Mouse (Mus musculus) lung, embryonic 16.5 days (tissue): ENCODE data around the gene Golga1. TPM values are rescaled to one million over a fixed set of nuclear protein-coding genes. Genes with fewer than 3 reads are reported as not detected.

ENCODE experiments used
- ATAC-seq: fragments of 200-750 bp; cut with Nextera tagmentation; 2 replicates; pipeline ENCODE4 v1.8.0; 2017; ENCODE audit warnings: low read depth, mild to moderate bottlenecking, moderate library complexity
- H3K27ac ChIP-seq: fragments of 300-500 bp; sonication (generic); 2 replicates; pipeline ENCODE4 v1.5.1; 2014; ENCODE audit warnings: mild to moderate bottlenecking, control low read depth, low read length
- H3K27me3 ChIP-seq: fragments of 300-500 bp; sonication (generic); 2 replicates; pipeline ENCODE4 v1.6.1; 2014; ENCODE audit warnings: low read depth, low read length, mixed read lengths; ENCODE audit not compliant: control insufficient read depth, insufficient read depth
- H3K36me3 ChIP-seq: fragments of 300-500 bp; sonication (generic); 2 replicates; pipeline ENCODE4 v1.6.1; 2014; ENCODE audit warnings: low read length; ENCODE audit not compliant: control insufficient read depth, insufficient read depth
- H3K4me1 ChIP-seq: fragments of 300-500 bp; sonication (generic); replicated peaks from 2 replicates; pipeline ENCODE4 v1.6.1; 2014; ENCODE audit warnings: low read length, mixed read lengths; ENCODE audit not compliant: control insufficient read depth, insufficient read depth
- H3K4me2 ChIP-seq: fragments of 300-500 bp; sonication (generic); 2 replicates; pipeline ENCODE4 v1.6.1; 2014; ENCODE audit warnings: low read depth, low read length, control low read depth
- H3K4me3 ChIP-seq: fragments of 300-500 bp; sonication (generic); 2 replicates; pipeline ENCODE4 v1.5.1; 2014; ENCODE audit warnings: mild to moderate bottlenecking, low read length, control low read depth
- H3K9ac ChIP-seq: fragments of 300-500 bp; sonication (generic); 2 replicates; pipeline ENCODE4 v1.6.1; 2014; ENCODE audit warnings: low read length, control low read depth
- H3K9me3 ChIP-seq: fragments of 300-500 bp; sonication (generic); 2 replicates; pipeline ENCODE4 v1.6.1; 2016; ENCODE audit warnings: low read length; ENCODE audit not compliant: control insufficient read depth
- WGBS: fragments of 180-500 bp; shearing (Covaris S2); extraction: QIAGEN DNeasy Blood & Tissue Kit; methylation state at CpG from one replicate; pipeline ENCODE4 v1.1.7; 2014; 5-methylcytosine and 5-hydroxymethylcytosine counted together
- polyA plus RNA-seq: library from polyadenylated mRNA; unstranded; fragments of >200 nt; fragmentation: Nextera tagmentation; extraction: Ambion mirVana; gene quantifications from 2 replicates; pipeline ENCODE4 v1.2.1, GENCODE M21; 2015

The Golga1 gene
- polyA plus RNA-seq, 1 experiment from 2014 or later, result 27.1 TPM

DNA sequence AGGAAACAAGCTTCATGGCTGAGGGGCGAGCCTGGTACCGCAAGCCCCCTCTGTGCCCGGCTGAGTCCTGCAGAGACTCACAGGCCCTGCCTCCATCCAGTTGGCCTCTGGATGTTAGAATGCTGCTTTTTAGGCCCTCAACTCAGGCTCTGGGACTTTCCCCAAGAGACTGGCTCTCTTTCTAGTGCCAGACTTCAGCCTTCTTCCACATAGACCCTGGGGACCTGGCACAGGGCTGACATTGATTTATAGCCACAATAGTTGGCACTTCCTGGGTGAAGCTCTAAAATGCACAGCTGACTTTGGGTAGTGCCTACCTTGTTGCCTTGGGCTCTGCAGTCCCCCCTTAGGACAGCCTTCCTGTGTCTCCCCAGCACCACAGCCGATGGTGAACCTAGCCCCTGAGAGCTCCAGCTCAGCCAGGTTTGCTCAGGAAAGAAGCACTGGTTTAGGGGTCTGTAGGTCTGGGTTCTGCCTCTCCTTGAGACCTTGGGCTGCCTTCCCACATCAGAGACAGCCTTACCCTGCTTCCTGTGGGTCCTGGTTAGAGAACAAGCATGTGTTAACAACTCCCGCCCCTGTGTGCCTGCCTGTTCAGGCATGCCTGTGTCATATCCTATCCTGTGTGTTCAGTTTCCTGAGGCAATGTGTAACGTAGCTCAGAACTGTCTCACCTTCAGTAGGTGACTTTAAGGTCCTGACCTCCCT is 77.4 kb downstream of the Golga1 start:
- Histone ChIP-seq H3K4me3 (no peak overlapping the region), H3K27ac (no peak overlapping the region), H3K4me2 (no peak overlapping the region), H3K9me3 (peaks cover 3% of the 10 kb centered on the region; the same call in 1 of the 2 replicates), H3K4me1 (no peaks in the 10 kb centered on the region), H3K36me3 (no peaks in the 10 kb centered on the region), H3K27me3 (no peaks in the 10 kb centered on the region), H3K9ac (no peak overlapping the region)
- WGBS, result 69% methylated on average over 6 of the region's 6 CpGs
- ATAC-seq, result no peak

DNA sequence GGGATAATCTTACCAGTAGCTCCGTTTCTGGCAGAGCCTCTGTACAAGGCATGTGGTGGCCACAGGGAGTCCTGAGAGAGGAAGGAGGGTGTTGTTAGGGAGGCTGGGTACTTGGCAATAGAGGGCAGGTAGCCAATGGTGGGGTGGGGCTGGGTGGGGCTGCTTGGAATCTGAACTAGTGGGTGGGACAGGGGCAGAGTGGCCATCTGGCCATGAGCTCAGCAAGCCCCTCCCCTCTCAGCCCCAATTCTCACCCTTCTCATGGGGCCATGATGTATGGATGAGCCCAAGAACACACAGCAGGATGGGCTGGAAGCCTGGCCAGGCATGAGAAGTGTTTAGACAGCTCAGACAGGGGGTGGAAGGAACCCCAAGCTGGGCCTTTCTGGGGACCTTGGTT is 78.0 kb downstream of the Golga1 start:
- WGBS, result 50% methylated on average over 1 of the region's 1 CpGs
- Histone ChIP-seq H3K4me1 (no peaks in the 10 kb centered on the region), H3K36me3 (no peaks in the 10 kb centered on the region), H3K27ac (no peak overlapping the region), H3K4me3 (no peak overlapping the region), H3K9me3 (peaks cover 3% of the 10 kb centered on the region; the same call in 1 of the 2 replicates), H3K27me3 (no peaks in the 10 kb centered on the region), H3K9ac (no peak overlapping the region), H3K4me2 (no peak overlapping the region)
- ATAC-seq, result peak; percentile 69

DNA sequence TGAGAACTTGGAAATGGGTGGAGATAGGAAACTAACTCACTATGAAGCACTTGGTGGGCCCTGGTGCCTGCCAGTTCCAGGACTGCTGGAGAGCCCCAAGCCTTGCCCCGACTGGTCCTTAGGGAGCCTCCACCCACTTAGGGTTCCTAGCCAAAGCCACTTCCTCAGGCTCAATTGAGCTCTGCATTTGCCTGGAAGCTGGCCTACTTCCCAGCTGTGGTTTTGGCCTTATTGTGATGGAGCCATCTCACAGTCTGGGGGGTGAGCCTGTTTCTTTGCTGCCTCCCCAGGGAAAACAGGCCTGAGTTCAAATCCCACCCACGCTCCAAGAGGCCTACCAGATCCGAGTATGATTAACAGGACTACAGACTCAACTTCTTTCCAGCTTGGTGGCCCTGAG is 78.8 kb downstream of the Golga1 start:
- Histone ChIP-seq H3K27me3 (no peaks in the 10 kb centered on the region), H3K4me3 (no peak overlapping the region), H3K27ac (no peak overlapping the region), H3K9ac (no peak overlapping the region), H3K4me1 (no peaks in the 10 kb centered on the region), H3K4me2 (no peak overlapping the region), H3K9me3 (peaks cover 3% of the 10 kb centered on the region; the same call in 1 of the 2 replicates), H3K36me3 (no peaks in the 10 kb centered on the region)
- 65% methylated on average over 3 of the region's 3 CpGs for WGBS
- peak; percentile 45; the same call in 1 of the 2 replicates for ATAC-seq

DNA sequence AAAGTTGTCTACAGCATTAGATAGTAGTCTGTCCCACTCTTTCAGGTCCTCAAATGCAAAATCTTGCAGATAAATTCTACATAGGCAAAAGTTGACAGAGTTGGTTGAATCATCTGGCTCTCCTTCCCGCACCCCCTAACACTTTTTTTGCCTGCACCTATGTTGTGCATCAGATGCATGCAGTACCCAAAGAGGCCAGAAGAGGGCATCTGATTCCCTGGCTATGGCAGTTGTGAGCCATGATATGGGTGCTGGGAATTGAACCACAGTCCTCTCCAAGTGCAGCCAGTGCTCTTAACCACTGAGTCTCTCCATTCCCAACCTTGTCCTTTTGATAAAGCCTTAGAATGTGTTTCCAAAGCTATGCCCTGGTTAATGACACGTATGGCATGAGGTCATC is 81.9 kb downstream of the Golga1 start:
- Histone ChIP-seq H3K27me3 (no peaks in the 10 kb centered on the region), H3K36me3 (no peaks in the 10 kb centered on the region), H3K27ac (no peak overlapping the region), H3K9ac (no peak overlapping the region), H3K4me3 (no peak overlapping the region), H3K4me1 (no peaks in the 10 kb centered on the region), H3K4me2 (no peak overlapping the region), H3K9me3 (peaks cover 3% of the 10 kb centered on the region; the same call in 1 of the 2 replicates)
- no peak for ATAC-seq
- 95% methylated on average over 2 of the region's 2 CpGs for WGBS

DNA sequence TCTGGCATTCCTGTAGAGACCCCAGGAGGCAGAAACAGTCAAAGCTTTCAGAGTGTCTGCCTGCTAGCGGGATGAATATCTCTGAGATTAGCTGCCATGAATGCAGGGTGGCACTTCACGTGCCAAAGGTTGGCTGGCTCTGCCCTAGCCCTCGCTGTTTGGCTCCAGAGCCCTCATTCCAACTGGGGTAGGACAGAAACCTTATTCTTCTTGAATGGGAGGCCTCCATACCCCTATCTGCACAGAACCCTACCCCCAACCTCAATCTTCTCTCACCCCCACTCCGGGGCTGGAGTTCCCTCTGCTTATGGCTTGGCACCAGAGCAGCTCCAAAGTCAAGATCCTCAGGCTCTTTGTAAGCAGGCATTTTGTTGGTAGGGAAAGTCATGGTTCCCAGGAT is 87.5 kb downstream of the Golga1 start:
- Histone ChIP-seq H3K9me3 (no peaks in the 10 kb centered on the region), H3K36me3 (no peaks in the 10 kb centered on the region), H3K4me2 (no peak overlapping the region), H3K4me3 (no peak overlapping the region), H3K27me3 (no peaks in the 10 kb centered on the region), H3K9ac (no peak overlapping the region), H3K27ac (no peak overlapping the region), H3K4me1 (no peaks in the 10 kb centered on the region)
- no peak for ATAC-seq
- WGBS, result 60% methylated on average over 4 of the region's 4 CpGs

DNA sequence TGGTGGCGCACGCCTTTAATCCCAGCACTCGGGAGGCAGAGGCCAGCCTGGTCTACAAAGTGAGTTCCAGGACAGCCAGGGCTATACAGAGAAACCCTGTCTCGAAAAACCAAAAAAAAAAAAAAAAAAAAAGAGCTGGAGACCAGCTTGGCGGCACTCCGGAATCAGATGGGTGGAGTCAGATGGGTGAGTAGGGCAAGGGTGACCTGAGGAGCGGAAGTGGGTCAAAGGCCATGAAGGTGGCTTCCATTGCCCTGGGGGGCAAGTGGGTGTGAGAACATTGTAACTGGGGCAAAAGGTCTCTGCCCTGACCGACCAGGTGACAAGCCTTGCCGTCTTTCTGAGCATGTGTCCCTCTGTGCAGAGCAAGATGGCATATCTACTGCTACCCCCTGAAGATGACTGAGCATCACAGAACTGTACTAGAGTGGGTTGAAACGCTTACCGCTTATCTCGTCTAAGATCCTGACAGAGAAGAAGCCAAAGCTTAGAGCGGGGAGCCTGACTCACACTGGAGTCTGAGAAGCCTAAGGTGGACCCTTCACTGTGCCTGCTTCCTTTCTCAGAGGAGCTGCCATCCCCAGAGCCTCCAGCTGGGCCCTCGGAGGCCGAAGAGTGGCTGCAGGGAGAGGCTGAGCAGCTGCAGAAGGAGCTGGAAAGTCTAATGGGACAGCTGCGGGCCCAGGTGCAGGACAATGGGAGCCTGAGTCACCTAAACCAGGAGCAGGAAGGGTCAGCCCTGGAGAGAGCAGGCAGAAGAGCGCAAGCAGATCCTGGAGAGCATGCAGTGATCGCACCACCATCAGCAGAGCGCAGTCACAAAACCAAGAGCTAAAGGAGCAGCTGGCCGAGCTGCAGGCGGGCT is 89.2 kb downstream of the Golga1 start:
- WGBS, result 72% methylated on average over 21 of the region's 21 CpGs

DNA sequence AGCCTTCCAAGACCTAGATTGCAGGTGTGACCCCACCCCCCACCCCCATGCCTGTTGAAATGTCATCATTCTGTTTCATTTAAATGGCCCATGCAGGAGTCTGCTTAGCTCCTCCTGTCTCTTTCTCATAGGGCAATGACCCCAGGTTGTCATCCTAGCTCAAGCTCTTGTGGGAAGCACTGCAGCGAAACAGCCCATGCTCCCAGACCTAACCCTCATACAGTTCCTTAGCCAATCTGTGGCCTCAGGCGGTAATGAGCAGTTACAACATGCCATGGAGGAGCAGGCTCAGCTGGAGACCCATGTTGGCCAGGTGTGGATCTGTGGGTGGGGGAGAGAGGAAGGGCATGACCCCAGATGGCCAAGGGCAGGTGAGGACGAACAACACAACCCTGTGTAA is 90.2 kb downstream of the Golga1 start:
- Histone ChIP-seq H3K9ac (no peak overlapping the region), H3K27ac (no peak overlapping the region), H3K4me1 (no peaks in the 10 kb centered on the region), H3K4me2 (no peak overlapping the region), H3K27me3 (no peaks in the 10 kb centered on the region), H3K36me3 (no peaks in the 10 kb centered on the region), H3K4me3 (no peak overlapping the region), H3K9me3 (no peaks in the 10 kb centered on the region)
- 72% methylated on average over 3 of the region's 3 CpGs for WGBS
- ATAC-seq, result no peak

More for the DNA sequence above, 89.2 kb downstream of the Golga1 start:
- no peak for ATAC-seq
- Histone ChIP-seq H3K4me2 (no peak overlapping the region), H3K9me3 (no peaks in the 10 kb centered on the region), H3K27me3 (no peaks in the 10 kb centered on the region), H3K36me3 (no peaks in the 10 kb centered on the region), H3K4me1 (no peaks in the 10 kb centered on the region), H3K27ac (no peak overlapping the region), H3K4me3 (no peak overlapping the region), H3K9ac (no peak overlapping the region)

DNA sequence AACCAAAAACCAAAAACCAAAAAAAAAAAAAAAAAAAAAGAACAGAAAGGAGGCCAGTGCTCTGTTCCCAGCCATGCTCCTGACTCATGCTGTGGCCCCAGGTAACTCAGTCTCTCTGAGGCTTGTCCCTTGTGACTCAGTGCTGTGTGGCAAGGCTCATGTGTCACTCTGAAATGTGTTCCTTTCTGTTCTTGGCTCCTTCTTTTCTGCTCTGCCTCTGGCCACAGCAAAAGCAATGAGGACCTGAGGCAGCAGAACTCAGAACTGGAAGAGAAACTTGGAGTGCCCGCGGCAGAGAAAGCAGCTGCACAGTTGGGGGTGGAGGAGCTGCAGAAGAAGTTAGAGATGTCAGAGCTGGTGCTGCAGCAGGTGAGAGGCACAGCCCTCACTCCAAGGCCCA is 91.2 kb downstream of the Golga1 start:
- Histone ChIP-seq H3K9me3 (no peaks in the 10 kb centered on the region), H3K27ac (no peak overlapping the region), H3K4me3 (no peak overlapping the region), H3K4me2 (no peak overlapping the region), H3K27me3 (no peaks in the 10 kb centered on the region), H3K36me3 (no peaks in the 10 kb centered on the region), H3K4me1 (no peaks in the 10 kb centered on the region), H3K9ac (no peak overlapping the region)
- whole genome bisulfite sequencing, result 49% methylated on average over 2 of the region's 2 CpGs
- no peak for ATAC-seq

DNA sequence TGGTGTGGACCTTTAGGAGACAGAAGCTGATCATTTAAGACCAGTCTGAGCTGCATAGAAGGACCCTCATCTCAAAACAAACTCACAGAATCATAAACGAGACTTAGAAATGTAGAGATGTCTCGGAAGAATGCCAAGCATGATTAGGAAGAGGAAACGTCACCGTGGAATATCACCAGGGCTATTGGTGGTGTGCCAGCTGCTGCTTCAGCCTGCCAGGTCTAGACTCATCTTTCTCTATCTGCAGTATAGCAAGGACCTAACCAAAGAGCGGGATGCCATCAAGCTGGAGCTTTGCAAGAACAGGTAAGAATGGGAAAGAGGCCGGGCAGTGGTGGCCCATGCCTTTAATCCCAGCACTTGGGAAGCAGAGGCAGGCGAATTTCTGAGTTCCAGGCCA is 91.6 kb downstream of the Golga1 start:
- Histone ChIP-seq H3K4me3 (no peak overlapping the region), H3K27ac (no peak overlapping the region), H3K4me2 (no peak overlapping the region), H3K36me3 (no peaks in the 10 kb centered on the region), H3K9me3 (no peaks in the 10 kb centered on the region), H3K9ac (no peak overlapping the region), H3K4me1 (no peaks in the 10 kb centered on the region), H3K27me3 (no peaks in the 10 kb centered on the region)
- no peak for ATAC-seq
- 58% methylated on average over 7 of the region's 7 CpGs for WGBS
